Mouse (Mus musculus): ENCODE results near the gene Hist1h2ag. TPM values are rescaled to one million over a fixed set of nuclear protein-coding genes. Genes with fewer than 3 reads are reported as not detected.

The Hist1h2ag gene
- polyA plus RNA-seq, 1 experiment from 2014 or later: 84.6 TPM

DNA sequence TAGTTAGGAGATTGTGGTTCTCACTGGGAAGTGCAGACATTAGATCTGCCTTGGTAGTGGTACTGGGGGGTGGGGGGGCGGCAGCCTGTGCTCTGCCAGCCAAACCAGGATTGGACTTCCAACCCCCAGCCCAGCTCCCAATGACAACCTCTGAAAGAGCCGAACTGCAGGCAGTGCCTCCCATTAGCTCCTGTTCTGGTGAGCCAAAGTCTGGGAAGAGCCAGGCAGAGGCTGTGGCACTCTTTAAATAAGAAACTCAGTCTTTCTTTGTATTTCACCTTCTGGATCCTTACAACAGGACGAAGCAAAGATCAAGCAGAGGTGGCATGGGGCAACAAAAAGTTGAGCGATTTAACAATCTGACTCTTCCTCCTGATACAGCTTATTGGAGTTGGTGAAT lies 43.6 kb downstream of the Hist1h2ag start:
- Histone ChIP-seq H3K4me1 (peaks cover 22% of the 10 kb centered on the region), H3K27me3 (peaks cover 92% of the 10 kb centered on the region), H3K36me3 (replicated peaks) (no peaks in the 10 kb centered on the region), H3K9ac (no peak overlapping the region), H3K4me2 (no peak overlapping the region), H3K9me3 (no peaks in the 10 kb centered on the region), H3K27ac (no peak overlapping the region), H3K4me3 (replicated peaks) (no peak overlapping the region)
- no peak for ATAC-seq (ENCODE audit: low FRiP score)
- 21% methylated on average over 4 of the region's 4 CpGs for WGBS

DNA sequence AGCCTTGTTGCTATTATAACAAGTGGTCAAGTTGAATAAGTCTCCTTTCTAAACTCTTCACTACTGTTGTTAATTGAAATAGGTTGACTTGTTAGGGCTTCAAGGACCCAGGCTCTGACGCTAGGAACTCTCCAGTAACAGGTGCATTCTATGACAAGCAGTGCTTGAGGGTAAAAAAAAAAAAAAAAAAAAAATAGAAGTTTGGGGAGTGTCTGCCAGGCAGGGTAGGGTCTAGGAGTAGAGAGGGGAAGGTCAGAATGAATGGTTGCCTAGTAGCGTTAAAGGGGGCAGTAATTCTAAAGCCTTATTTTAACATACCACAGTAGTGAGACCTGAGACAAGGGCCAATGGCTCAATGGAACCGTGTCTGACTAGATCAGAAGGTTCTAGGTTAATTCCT lies 44.3 kb downstream of the Hist1h2ag start:
- no peak overlapping the region for H3K4me3 ChIP-seq (replicated peaks)
- H3K9me3 ChIP-seq: no peaks in the 10 kb centered on the region
- WGBS: 13% methylated on average over 3 of the region's 3 CpGs
- H3K36me3 ChIP-seq (replicated peaks): no peaks in the 10 kb centered on the region
- peaks cover 22% of the 10 kb centered on the region for H3K4me1 ChIP-seq
- H3K4me2 ChIP-seq: no peak overlapping the region
- peaks cover 89% of the 10 kb centered on the region for H3K27me3 ChIP-seq
- no peak for ATAC-seq (ENCODE audit: low FRiP score)
- no peak overlapping the region for H3K27ac ChIP-seq
- H3K9ac ChIP-seq: no peak overlapping the region

DNA sequence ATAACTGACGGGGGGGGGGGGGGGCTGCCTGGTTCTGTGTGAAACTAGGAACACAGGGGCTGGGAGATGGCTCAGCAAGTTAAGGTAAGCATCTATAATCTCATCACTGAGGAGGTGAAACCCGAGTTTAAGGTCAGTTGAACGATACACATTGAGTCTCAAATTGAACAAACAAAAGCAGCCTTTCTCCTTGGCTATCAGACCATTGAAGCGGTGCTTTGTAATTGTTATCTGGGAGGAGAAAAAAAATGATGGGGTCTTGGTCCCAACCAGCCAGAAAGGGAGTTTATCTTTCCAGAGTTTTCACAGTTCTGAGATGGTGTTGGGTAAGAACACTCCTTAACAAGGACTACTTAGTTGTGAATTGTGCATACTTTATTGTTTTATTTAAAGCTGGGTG lies 44.9 kb downstream of the Hist1h2ag start:
- 11% methylated on average over 4 of the region's 4 CpGs for WGBS
- H3K9ac ChIP-seq: no peak overlapping the region

DNA sequence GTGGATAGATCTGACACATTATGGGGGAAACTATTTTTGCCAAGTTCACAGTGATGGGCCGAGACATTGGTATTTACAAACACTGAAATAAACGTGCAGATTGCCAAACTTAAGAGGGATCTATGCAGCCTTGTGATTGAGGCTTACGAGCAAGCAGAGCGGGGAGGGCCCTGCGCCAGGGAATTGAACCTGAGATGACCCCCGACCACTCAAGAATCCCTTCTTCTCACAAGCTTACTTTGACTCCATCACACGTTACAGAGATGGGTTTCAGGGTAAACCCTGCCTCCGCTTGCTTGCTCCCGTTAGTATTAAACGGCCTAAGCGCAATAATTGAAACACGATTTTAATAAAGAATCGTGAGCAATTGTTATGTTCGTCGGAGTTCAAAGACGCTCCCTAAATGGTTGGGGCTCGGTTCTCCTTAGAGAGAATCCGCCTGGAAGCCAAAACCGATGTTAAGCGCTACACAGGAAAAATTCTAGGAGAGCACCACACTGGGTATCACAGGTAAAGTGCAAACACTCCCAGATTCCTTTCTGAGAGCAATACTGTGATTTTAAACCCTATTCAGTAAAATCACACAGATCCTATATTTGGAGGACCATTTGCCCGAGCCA lies 45.4 kb downstream of the Hist1h2ag start:
- Histone ChIP-seq H3K4me2 (peak overlapping the region; percentile 56), H3K36me3 (replicated peaks) (no peaks in the 10 kb centered on the region), H3K4me1 (peaks cover 22% of the 10 kb centered on the region), H3K27ac (no peak overlapping the region), H3K4me3 (replicated peaks) (peak overlapping the region; percentile 29), H3K9ac (no peak overlapping the region), H3K27me3 (peaks cover 84% of the 10 kb centered on the region), H3K9me3 (no peaks in the 10 kb centered on the region)
- no peak for ATAC-seq (ENCODE audit: low FRiP score)
- WGBS: under 1% methylated on average over 21 of the region's 21 CpGs

More for the DNA sequence above, 44.9 kb downstream of the Hist1h2ag start:
- Histone ChIP-seq H3K27ac (no peak overlapping the region), H3K4me1 (peaks cover 22% of the 10 kb centered on the region), H3K9me3 (no peaks in the 10 kb centered on the region), H3K36me3 (replicated peaks) (no peaks in the 10 kb centered on the region), H3K4me3 (replicated peaks) (peak overlapping the region; percentile 29), H3K27me3 (peaks cover 87% of the 10 kb centered on the region), H3K4me2 (peak overlapping the region; percentile 56)
- no peak for ATAC-seq (ENCODE audit: low FRiP score)

DNA sequence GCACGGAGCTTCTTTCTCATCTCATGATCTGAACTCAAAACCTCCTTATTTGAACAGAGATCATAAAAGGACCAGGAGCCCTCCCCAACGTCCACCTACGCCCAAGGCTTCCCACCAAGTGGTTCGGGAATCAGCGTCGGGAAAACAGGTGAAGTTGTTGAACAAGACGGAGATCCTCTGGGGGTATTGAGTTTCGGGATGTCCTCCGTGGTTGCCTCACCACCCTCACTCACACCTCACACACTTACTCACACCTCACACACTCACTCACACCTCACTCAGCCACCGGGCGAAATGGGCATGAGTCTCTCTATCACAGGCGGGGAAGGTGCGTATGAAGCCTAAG lies 45.9 kb downstream of the Hist1h2ag start:
- Histone ChIP-seq H3K27ac (no peak overlapping the region), H3K36me3 (replicated peaks) (no peaks in the 10 kb centered on the region), H3K9me3 (no peaks in the 10 kb centered on the region), H3K4me2 (peak overlapping the region; percentile 56), H3K27me3 (peaks cover 79% of the 10 kb centered on the region), H3K9ac (no peak overlapping the region), H3K4me1 (peaks cover 22% of the 10 kb centered on the region), H3K4me3 (replicated peaks) (peak overlapping the region; percentile 29)
- ATAC-seq (ENCODE audit: low FRiP score): peak; percentile 14; the same call in 1 of the 2 replicates
- under 1% methylated on average over 13 of the region's 13 CpGs for WGBS

DNA sequence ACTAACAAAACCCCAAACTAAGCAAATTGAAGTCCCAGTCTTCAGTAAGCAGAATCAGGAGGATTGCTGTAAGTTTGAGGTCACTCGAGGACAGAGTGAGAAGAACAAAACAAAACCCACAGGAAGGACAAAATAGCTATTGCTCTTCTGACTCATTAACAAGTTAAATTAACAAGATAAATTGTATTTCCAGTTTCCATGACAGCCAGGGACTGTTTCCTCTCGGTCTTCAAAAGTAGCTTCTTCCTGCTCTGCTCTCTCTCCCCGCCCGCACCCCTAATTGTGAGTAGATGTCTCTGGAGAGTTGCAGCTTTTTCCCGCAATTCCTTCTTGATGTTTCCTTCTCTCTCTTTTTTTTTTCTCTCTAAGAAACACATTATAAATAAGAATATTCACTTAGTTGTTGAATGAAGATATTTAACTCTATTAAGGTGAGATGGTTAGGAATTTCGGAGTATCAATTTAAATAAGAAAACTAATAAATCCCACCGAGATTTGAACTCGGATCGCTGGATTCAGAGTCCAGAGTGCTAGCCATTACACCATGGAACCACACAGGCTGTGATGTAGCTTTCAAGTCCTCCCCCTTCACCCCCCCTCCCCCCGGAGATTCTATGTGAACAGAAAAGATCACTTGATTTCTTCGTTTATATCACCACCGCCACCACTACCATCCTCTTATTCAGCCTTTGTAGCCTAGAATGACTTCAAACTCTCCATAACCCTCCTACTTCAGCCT lies 46.5 kb downstream of the Hist1h2ag start:
- ATAC-seq (ENCODE audit: low FRiP score): no peak
- Histone ChIP-seq H3K4me3 (replicated peaks) (peak overlapping the region; percentile 39), H3K36me3 (replicated peaks) (no peaks in the 10 kb centered on the region), H3K4me2 (peak overlapping the region; percentile 56), H3K9me3 (no peaks in the 10 kb centered on the region), H3K4me1 (peaks cover 22% of the 10 kb centered on the region), H3K9ac (no peak overlapping the region), H3K27me3 (peaks cover 73% of the 10 kb centered on the region), H3K27ac (no peak overlapping the region)
- 1% methylated on average over 12 of the region's 12 CpGs for WGBS

DNA sequence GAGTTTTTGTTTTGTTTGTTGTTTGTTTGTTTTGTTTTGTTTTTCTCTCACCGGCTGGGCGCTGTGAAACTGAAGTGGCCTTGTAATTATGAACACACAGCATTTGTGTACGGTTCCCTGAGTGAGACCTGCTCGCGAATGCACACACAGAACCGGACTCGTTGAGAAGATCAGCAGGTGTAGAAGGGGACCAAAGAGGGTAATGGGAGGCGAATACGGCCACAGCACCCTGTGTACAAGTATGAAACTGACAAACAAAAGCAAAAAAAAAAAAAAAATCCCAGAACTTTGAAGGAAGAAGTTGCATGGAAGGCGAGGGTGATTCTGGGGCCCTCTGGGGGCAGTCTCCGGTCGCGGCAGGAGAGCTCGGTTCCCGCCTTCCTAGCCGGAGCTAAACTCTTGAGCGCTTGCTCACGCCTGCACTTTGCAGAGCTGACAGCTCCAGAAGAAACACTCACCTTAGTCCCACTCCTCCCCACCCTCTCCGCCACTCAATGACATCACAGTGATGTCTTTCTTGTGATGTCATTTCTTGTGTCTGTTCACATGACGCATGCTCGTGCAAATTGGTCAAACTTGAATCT lies 47.3 kb downstream of the Hist1h2ag start:
- H3K27me3 ChIP-seq: peaks cover 65% of the 10 kb centered on the region
- H3K36me3 ChIP-seq (replicated peaks): no peaks in the 10 kb centered on the region
- H3K4me1 ChIP-seq: peaks cover 22% of the 10 kb centered on the region
- H3K4me3 ChIP-seq (replicated peaks): peak overlapping the region; percentile 39
- 0 out of 2 replicates have a peak, but pooled peaks have one; percentile 53 for ATAC-seq (ENCODE audit: low FRiP score)
- H3K9me3 ChIP-seq: no peaks in the 10 kb centered on the region
- H3K4me2 ChIP-seq: peak overlapping the region; percentile 56
- H3K27ac ChIP-seq: no peak overlapping the region
- 1% methylated on average over 21 of the region's 21 CpGs for WGBS
- peak overlapping the region; percentile 33 for H3K9ac ChIP-seq

DNA sequence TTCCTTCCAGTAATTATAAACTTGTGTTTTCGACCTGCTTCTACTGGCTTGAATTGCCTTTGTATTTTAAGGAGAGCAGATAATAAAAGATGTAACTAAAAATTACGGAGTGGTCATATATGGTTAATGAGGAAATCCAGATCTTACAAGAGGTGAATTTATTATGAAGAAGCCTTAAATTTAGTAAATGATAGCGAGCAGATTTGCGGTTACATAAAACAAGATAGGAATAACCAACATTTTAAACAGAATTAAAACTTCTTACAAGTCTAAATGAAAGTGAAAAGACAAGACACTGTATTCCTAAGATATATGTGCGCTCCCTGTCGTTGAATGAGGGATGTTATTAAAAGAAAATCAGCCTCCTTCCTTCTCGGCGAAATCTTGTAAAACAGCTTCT lies 47.8 kb downstream of the Hist1h2ag start:
- Histone ChIP-seq H3K9ac (peak overlapping the region; percentile 33; the same call in 1 of the 2 replicates), H3K4me1 (peaks cover 22% of the 10 kb centered on the region), H3K9me3 (no peaks in the 10 kb centered on the region), H3K36me3 (replicated peaks) (no peaks in the 10 kb centered on the region), H3K27me3 (peaks cover 60% of the 10 kb centered on the region), H3K27ac (no peak overlapping the region), H3K4me2 (peak overlapping the region; percentile 56), H3K4me3 (replicated peaks) (peak overlapping the region; percentile 39)
- no peak for ATAC-seq (ENCODE audit: low FRiP score)
- 4% methylated on average over 8 of the region's 8 CpGs for WGBS

DNA sequence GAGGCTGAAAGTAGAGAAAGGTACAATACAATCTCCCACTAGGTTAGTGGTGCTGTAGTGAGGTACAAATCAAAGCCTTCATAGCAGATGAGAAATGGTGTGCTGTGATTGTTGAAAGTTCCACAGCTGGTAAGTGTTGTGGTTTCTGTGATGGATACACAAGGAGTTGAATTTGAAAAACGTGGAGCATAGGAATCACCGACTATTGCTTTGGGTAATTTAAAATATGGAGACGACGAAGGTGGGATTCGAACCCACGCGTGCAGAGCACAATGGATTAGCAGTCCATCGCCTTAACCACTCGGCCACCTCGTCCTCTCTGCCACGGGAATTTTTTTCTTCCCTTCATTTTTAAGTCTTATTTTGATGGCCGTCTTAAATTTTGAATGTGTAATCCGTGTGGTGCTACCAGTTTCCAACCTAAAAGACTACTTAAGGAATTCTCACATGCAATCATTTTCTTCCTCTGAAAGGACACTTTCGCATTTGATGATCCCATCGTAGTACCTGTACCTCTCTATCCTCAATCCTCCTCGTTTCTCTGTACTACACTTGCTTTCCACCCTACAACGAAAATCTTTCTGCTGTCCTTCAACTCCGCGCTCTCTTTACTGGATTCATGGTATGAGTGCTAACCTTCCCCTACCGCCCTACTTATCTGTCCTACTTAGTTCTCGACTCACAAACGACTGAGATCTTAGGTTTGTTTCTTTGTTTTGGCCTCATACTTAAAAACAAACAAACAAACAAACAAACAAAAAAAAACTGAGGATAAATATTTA lies 48.6 kb downstream of the Hist1h2ag start:
- Histone ChIP-seq H3K4me3 (replicated peaks) (no peak overlapping the region; the same call in 1 of the 2 replicates), H3K36me3 (replicated peaks) (no peaks in the 10 kb centered on the region), H3K27me3 (peaks cover 53% of the 10 kb centered on the region), H3K4me1 (peaks cover 22% of the 10 kb centered on the region), H3K9ac (no peak overlapping the region), H3K4me2 (peak overlapping the region; percentile 15), H3K9me3 (no peaks in the 10 kb centered on the region), H3K27ac (no peak overlapping the region)
- ATAC-seq (ENCODE audit: low FRiP score): no peak
- 1% methylated on average over 22 of the region's 22 CpGs for WGBS

DNA sequence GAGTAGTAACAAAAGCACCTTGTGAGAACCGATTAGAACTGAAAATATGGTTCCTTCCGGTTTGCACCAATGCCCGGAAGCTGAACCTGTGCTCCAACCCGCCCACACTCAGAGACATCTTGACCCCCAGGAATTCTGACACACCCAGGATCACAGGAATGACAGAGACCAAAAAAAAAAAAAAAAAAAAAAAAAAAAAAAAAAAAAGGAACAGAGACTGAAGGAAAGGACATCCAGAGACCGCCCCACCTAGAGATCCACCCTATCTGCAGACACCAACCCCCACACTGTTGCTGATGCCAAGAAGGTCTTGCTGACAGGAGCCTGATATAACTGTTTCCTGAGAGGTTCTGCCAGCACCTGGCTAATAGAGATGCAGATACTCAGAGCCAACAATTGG lies 50.2 kb downstream of the Hist1h2ag start:
- Histone ChIP-seq H3K9me3 (no peaks in the 10 kb centered on the region), H3K9ac (no peak overlapping the region), H3K36me3 (replicated peaks) (no peaks in the 10 kb centered on the region), H3K27me3 (peaks cover 37% of the 10 kb centered on the region), H3K4me2 (no peak overlapping the region), H3K4me1 (peaks cover 22% of the 10 kb centered on the region), H3K4me3 (replicated peaks) (no peak overlapping the region), H3K27ac (no peak overlapping the region)
- no peak for ATAC-seq (ENCODE audit: low FRiP score)
- 84% methylated on average over 5 of the region's 5 CpGs for WGBS

All from forebrain, embryonic 12.5 days (tissue).